Mouse (Mus musculus) midbrain, embryonic 14.5 days (tissue): ENCODE results near the gene Lyrm7. TPM values are rescaled to one million over a fixed set of nuclear protein-coding genes. Genes with fewer than 3 reads are reported as not detected.

Source experiments
- ATAC-seq: fragments of 200-750 bp; cut with Nextera tagmentation; 2 replicates; pipeline ENCODE4 v1.8.0; 2017; ENCODE audit warnings: moderate number of reproducible peaks, moderate library complexity; ENCODE audit not compliant: low FRiP score, low TSS enrichment
- DNase-seq: peaks from one replicate; pipeline ENCODE4 v3.0.0-alpha.2; 2015
- H3K27ac ChIP-seq: fragments of 300-500 bp; sonication (generic); replicated peaks from 2 replicates; pipeline ENCODE4 v1.5.1; 2014; ENCODE audit warnings: mild to moderate bottlenecking, low read depth, low read length, moderate library complexity
- H3K27me3 ChIP-seq: fragments of 300-500 bp; sonication (generic); 2 replicates; pipeline ENCODE4 v1.6.1; 2014; ENCODE audit warnings: low read length, control low read depth, mixed read lengths; ENCODE audit not compliant: control insufficient read depth, insufficient read depth
- H3K36me3 ChIP-seq: fragments of 300-500 bp; sonication (generic); 2 replicates; pipeline ENCODE4 v1.6.1; 2014; ENCODE audit warnings: low read length, control low read depth; ENCODE audit not compliant: control insufficient read depth, insufficient read depth
- H3K4me1 ChIP-seq: fragments of 300-500 bp; sonication (generic); 2 replicates; pipeline ENCODE4 v1.6.1; 2014; ENCODE audit warnings: mild to moderate bottlenecking, antibody characterized with exemption, low read length, control low read depth; ENCODE audit not compliant: control insufficient read depth, insufficient read depth
- H3K4me2 ChIP-seq: fragments of 300-500 bp; sonication (generic); 2 replicates; pipeline ENCODE4 v1.6.1; 2014; ENCODE audit warnings: mild to moderate bottlenecking, low read length, moderate library complexity
- H3K4me3 ChIP-seq: fragments of 300-500 bp; sonication (generic); replicated peaks from 2 replicates; pipeline ENCODE4 v1.5.1; 2014; ENCODE audit warnings: low read depth, low read length
- H3K9ac ChIP-seq: fragments of 300-500 bp; sonication (generic); replicated peaks from 2 replicates; pipeline ENCODE4 v1.6.1; 2014; ENCODE audit warnings: mild to moderate bottlenecking, low read length, moderate library complexity
- H3K9me3 ChIP-seq: fragments of 300-500 bp; sonication (generic); 2 replicates; pipeline ENCODE4 v1.6.1; 2016; ENCODE audit warnings: low read length, control low read depth, mixed read lengths; ENCODE audit not compliant: control insufficient read depth
- WGBS: fragments of 180-500 bp; shearing (Covaris S2); extraction: QIAGEN DNeasy Blood & Tissue Kit; methylation state at CpG from one replicate; pipeline ENCODE4 v1.1.7; 2014; 5-methylcytosine and 5-hydroxymethylcytosine counted together
- polyA plus RNA-seq: library from polyadenylated mRNA; unstranded; fragments of >200 nt; fragmentation: Nextera tagmentation; extraction: Ambion mirVana; gene quantifications from 2 replicates; pipeline ENCODE4 v1.2.1, GENCODE M21; 2014

Gene Lyrm7
- polyA plus RNA-seq, 1 experiment from 2014 or later, result 15.6 TPM

DNA sequence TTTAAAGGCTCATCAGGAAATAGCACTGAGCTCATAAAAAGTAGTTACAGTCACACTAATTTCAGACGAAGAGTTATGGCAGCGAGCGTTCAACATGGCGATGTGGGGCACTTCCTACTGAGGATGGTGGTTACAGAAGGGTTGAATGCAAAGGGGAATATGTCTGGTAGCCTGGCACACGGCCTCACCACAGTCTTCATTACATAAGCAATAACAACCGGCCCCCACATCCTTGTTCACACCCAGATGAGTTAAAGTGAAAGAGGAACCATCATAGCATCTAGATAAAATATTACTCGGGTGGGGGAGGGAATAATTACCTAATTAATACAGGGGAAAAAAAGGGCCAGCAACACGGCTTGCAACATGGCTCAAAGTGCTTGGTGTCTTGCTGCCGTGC, 53.0 kb downstream of the Lyrm7 start:
- Histone ChIP-seq H3K9me3 (no peaks in the 10 kb centered on the region), H3K4me3 (no peak overlapping the region), H3K4me2 (no peak overlapping the region), H3K27me3 (no peaks in the 10 kb centered on the region), H3K36me3 (no peaks in the 10 kb centered on the region), H3K4me1 (0 out of 2 replicates have a peak, but pooled peaks cover under 1% of the 10 kb centered on the region), H3K9ac (no peak overlapping the region), H3K27ac (no peak overlapping the region)
- ATAC-seq (no peak), DNase-seq (no peak)
- WGBS, result 89% methylated on average over 9 of the region's 9 CpGs

DNA sequence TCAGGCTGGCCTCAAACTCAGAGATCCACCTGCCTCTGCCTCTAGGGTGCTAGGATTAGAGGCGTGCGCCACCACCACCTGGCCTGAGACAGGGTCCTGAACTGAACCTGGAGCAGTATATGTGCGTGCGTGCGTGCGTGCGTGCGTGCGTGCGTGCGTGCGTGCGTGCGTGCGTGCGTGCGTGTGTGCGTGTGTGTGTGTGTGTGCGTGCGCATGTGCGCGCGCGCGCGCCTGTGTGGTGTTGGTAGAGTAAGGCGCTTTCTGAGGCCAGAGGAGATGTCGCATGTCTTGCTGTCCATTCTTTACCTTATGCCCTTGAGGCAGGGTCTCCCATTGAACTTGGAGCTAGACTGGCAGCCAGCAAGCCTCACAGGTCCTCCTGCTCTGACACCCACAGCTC, 53.8 kb downstream of the Lyrm7 start:
- WGBS, result 93% methylated on average over 28 of the region's 28 CpGs
- DNase-seq (no peak), ATAC-seq (no peak)
- Histone ChIP-seq H3K9ac (no peak overlapping the region), H3K27me3 (no peaks in the 10 kb centered on the region), H3K9me3 (no peaks in the 10 kb centered on the region), H3K36me3 (no peaks in the 10 kb centered on the region), H3K4me3 (no peak overlapping the region), H3K27ac (no peak overlapping the region), H3K4me2 (no peak overlapping the region), H3K4me1 (no peaks in the 10 kb centered on the region)

DNA sequence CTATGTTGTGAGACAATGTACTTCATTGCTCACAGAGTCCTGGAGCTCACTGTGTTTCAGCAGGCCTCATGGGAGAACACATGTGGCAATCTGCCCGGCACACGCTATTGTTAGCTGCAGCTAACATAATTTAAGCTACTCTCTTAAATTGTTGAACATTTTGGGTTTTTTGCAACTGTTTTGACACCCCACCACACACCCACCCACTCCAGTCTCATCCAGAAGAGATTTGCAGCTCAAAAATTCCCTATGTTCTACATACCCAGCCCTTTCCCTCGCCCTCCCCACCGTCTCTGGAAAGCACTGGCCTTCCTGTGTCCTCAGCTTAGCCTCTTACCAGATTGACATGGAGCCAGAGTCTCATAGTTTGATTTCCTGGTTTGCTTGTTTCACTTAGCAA, 55.5 kb downstream of the Lyrm7 start:
- no peaks in the 10 kb centered on the region for H3K36me3 ChIP-seq
- H3K27me3 ChIP-seq, result no peaks in the 10 kb centered on the region
- no peak overlapping the region for H3K9ac ChIP-seq
- WGBS, result 93% methylated on average over 4 of the region's 4 CpGs
- no peak for ATAC-seq
- H3K4me1 ChIP-seq, result no peaks in the 10 kb centered on the region
- H3K27ac ChIP-seq, result no peak overlapping the region
- DNase-seq, result no peak
- no peak overlapping the region for H3K4me2 ChIP-seq
- H3K9me3 ChIP-seq, result no peaks in the 10 kb centered on the region
- no peak overlapping the region for H3K4me3 ChIP-seq

DNA sequence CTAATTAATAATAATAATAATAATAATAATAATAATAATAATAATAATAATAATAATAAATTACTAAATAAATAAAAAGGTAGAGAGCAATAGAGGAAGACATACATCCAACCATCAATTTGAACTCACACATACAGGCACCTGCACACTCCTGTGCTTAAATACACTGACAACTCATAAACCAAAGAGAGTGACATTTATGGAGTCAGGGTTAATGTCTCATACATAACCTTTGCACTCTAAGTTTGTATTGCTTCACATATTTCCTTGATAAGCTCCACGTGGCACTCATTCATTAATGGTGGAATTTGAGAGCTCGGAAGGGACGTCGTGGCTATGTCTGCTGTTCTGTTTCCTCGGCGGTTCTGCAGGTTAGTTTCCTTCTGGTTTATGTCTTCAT, 58.1 kb downstream of the Lyrm7 start:
- Histone ChIP-seq H3K27ac (no peak overlapping the region), H3K36me3 (no peaks in the 10 kb centered on the region), H3K4me2 (no peak overlapping the region), H3K27me3 (no peaks in the 10 kb centered on the region), H3K4me1 (no peaks in the 10 kb centered on the region), H3K9me3 (no peaks in the 10 kb centered on the region), H3K4me3 (no peak overlapping the region), H3K9ac (no peak overlapping the region)
- ATAC-seq (no peak), DNase-seq (no peak)
- 85% methylated on average over 6 of the region's 6 CpGs for WGBS

DNA sequence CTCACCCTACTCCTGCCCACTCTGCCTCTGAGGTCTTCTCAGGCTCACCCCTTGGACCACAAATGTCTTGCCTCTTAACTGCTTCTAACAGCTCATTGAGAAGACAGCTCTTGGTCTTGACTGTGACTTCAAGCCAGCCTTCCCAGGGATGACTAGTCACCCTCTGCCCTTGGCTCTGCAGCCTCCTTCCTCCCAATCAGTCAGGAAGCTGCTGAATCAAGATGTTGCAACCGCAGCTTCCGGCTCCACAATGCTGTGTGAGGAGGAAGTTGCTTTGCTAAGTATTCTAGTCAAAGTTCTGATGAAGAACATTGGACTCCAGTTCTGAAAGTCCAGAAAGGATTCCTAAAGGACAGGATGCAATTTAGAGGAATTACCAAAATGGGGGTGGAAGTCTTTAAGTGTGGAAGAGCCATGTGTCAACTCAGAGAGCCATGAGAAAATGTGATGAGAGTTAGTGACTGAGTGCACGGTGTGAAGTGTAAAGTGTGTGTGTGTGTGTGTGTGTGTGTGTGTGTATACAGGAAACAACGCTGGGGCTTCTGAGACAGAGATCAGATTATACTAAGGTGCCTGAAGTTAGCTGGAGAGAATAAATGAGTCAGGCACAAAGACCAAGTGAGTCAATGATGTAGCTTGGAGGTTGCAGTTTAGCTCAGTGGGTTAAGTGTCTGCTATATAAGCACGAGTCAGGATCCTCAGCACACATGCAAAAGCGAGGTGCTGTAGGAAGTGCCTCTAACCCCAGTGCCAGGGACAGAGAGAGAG, 58.7 kb downstream of the Lyrm7 start:
- WGBS, result 87% methylated on average over 6 of the region's 6 CpGs
- no peak overlapping the region for H3K27ac ChIP-seq
- H3K9me3 ChIP-seq, result no peaks in the 10 kb centered on the region
- no peaks in the 10 kb centered on the region for H3K27me3 ChIP-seq
- ATAC-seq (no peak), DNase-seq (no peak)
- H3K9ac ChIP-seq, result no peak overlapping the region
- H3K4me1 ChIP-seq, result no peaks in the 10 kb centered on the region
- no peak overlapping the region for H3K4me2 ChIP-seq
- no peak overlapping the region for H3K4me3 ChIP-seq
- no peaks in the 10 kb centered on the region for H3K36me3 ChIP-seq

DNA sequence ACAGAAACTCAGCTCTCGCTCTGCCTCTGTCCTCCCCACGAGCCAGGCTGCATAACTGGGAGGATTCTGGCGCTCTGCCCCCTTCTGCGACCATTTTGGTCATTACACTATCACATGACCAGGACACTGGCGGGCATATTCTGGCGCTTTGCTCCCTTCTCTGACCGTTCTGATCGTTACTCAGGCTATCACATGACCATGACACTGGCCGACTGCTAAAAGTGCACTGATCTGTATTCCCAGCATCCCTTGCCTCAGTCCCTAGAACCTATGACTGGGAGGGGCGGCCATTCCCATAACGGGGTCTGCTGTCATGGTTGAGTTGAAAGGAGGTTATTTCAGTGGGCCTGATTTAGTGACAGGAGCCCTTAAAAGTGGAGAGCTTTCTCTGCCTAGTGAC, 64.2 kb downstream of the Lyrm7 start:
- no peak for DNase-seq
- Histone ChIP-seq H3K4me2 (no peak overlapping the region), H3K4me1 (no peaks in the 10 kb centered on the region), H3K27ac (no peak overlapping the region), H3K36me3 (no peaks in the 10 kb centered on the region), H3K4me3 (no peak overlapping the region), H3K27me3 (no peaks in the 10 kb centered on the region), H3K9me3 (no peaks in the 10 kb centered on the region), H3K9ac (no peak overlapping the region)
- ATAC-seq, result no peak
- 85% methylated on average over 11 of the region's 11 CpGs for WGBS

DNA sequence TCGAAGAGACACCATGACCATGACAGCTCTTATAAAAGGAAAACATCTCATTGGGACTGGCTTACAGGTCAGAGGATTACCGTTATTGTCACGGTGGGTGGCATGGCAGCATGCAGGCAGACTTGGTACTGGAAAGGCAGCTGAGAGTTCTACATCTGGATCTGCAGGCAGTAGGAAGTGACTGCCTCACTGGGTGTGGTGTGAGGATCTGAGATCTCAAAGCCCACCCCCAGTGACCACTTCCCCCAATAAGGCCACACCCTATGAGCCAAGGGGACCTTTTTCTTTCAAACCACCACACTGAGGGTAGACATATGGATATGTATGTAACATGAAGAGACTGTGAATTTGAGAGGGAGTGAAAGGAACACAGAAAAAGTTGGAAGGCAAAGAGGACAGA, 66.0 kb downstream of the Lyrm7 start:
- Histone ChIP-seq H3K27me3 (no peaks in the 10 kb centered on the region), H3K27ac (no peak overlapping the region), H3K4me3 (no peak overlapping the region), H3K4me1 (no peaks in the 10 kb centered on the region), H3K4me2 (no peak overlapping the region), H3K36me3 (no peaks in the 10 kb centered on the region), H3K9me3 (no peaks in the 10 kb centered on the region), H3K9ac (no peak overlapping the region)
- WGBS, result 88% methylated on average over 3 of the region's 3 CpGs
- no peak for ATAC-seq
- no peak for DNase-seq

DNA sequence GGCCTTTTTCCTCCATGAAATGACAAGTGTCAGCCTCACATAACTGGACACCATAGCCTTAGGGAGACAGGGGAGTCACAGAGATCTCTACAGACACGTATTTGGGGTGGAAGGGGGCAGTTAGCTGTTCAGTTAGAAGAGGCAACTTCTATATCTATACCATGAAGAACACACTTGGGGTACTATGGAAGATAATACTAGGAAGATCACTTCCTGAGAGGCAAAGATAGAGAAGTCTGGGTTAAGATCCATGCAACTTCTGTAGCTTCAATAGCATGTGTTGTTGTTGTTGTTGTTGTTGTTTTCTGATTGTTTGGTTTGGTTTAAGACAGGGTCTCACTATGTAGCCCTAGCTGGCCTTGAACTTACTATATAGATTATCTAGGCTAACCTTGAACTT, 67.5 kb downstream of the Lyrm7 start:
- no peaks in the 10 kb centered on the region for H3K4me1 ChIP-seq
- ATAC-seq, result no peak
- 78% methylated on average over 1 of the region's 1 CpGs for WGBS

DNA sequence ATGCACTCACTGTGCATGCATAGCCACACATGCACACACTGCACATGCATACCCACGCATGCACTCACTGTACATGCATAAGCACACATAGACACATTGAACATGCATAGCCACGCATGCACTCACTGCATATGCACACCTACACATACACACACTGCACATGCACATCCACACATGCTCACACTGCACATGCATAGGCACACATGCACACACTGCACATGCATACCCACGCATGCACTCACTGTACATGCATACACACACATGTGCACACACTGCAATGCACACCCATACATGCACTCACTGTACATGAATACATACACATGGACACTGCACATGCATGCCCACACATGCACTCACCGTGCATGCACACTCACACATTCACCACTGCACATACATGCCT, 69.3 kb downstream of the Lyrm7 start:
- DNase-seq, result no peak
- Histone ChIP-seq H3K4me1 (no peaks in the 10 kb centered on the region; the same call in 1 of the 2 replicates), H3K9ac (no peak overlapping the region), H3K9me3 (no peaks in the 10 kb centered on the region), H3K27ac (no peak overlapping the region), H3K4me3 (no peak overlapping the region), H3K4me2 (no peak overlapping the region), H3K27me3 (no peaks in the 10 kb centered on the region), H3K36me3 (no peaks in the 10 kb centered on the region)
- 96% methylated on average over 4 of the region's 4 CpGs for WGBS
- ATAC-seq, result no peak

More for the DNA sequence above, 67.5 kb downstream of the Lyrm7 start:
- Histone ChIP-seq H3K27ac (no peak overlapping the region), H3K9ac (no peak overlapping the region), H3K9me3 (no peaks in the 10 kb centered on the region), H3K36me3 (no peaks in the 10 kb centered on the region), H3K4me2 (no peak overlapping the region), H3K4me3 (no peak overlapping the region), H3K27me3 (no peaks in the 10 kb centered on the region)
- DNase-seq, result no peak
